Mouse (Mus musculus): ENCODE measurements around the gene Erp44. TPM values are rescaled to one million over a fixed set of nuclear protein-coding genes. Genes with fewer than 3 reads are reported as not detected.

Erp44 gene
- polyA plus RNA-seq, 1 experiment from 2014 or later: 84.5 TPM

DNA sequence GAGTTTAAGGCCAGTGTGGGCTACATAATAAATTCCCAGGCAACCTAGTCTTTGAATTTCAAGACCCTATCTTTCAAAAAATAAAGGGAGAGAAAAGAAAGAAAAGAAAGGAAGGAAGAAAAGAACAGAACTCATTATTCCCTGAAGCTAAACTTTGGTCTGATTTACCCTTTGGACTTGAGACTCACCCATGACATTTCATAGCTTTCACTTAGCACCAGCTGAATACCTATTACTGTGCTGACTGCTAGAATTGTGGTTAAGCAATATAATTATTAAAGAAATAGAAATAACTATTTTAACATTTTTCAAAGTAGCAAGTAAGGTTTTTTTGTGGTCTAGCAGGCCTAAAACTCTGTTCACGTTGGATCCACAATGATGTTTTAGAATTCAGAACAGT is 1.8 kb upstream of the Erp44 start:
- Histone ChIP-seq H3K36me3 (replicated peaks; ENCODE audit: control insufficient read depth, insufficient read depth, low read depth, low read length) (no peaks in the 10 kb centered on the region), H3K4me3 (ENCODE audit: low read depth, low read length) (no peak overlapping the region), H3K4me1 (ENCODE audit: control insufficient read depth, insufficient read depth, low read length) (no peaks in the 10 kb centered on the region), H3K27me3 (ENCODE audit: control insufficient read depth, insufficient read depth, low read length) (no peaks in the 10 kb centered on the region), H3K27ac (replicated peaks; ENCODE audit: low read depth, low read length) (no peak overlapping the region), H3K9me3 (replicated peaks; ENCODE audit: control insufficient read depth, low read length) (no peaks in the 10 kb centered on the region), H3K4me2 (ENCODE audit: low read depth, low read length) (no peak overlapping the region), H3K9ac (replicated peaks; ENCODE audit: low read length) (no peak overlapping the region)
- whole genome bisulfite sequencing: 88% methylated on average over 1 of the region's 1 CpGs
- ATAC-seq (replicated peaks; ENCODE audit: insufficient number of reproducible peaks, low FRiP score, low TSS enrichment, low read depth) (no peak), DNase-seq (ENCODE audit: low spot score) (no peak)

DNA sequence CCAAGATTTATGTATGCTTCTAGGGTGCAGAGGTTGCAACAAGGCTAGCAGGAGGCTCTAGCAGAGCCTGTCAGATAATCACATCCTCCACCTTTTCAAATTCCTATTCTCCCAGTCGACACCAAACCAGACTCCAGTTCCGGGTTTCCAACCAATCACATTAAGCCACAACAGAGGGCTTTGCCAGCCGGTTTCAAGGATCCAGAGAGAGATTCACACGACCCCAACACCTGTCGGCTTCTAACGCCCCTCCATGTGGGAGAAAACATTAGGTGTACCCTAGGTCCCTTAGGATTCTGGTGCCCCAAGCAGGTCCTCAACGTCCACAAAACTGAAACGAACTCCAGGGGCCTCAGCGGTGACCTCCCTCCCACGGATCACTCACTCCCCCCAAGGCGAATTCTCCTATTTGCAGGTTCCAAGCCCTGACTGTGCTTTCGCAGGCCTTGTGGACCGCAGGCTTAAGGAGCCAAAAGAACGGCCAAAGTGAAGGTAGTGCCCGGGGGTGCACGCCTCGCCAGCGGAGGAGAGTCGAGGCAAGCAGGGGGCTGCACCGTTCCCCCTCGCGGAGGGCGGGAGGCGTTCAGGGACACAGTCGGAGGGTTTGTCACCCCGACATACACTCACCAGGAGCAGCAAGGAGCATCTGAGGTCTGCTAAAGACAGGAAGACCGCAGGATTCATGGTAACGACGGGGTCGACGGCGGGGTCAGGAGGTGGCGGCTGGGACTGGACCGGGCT is 431 bp downstream of the Erp44 start:
- H3K27ac ChIP-seq (replicated peaks; ENCODE audit: low read depth, low read length): no peak overlapping the region
- WGBS: under 1% methylated on average over 34 of the region's 34 CpGs
- H3K4me3 ChIP-seq (ENCODE audit: low read depth, low read length): peak overlapping the region; percentile 70
- H3K4me1 ChIP-seq (ENCODE audit: control insufficient read depth, insufficient read depth, low read length): no peaks in the 10 kb centered on the region
- H3K4me2 ChIP-seq (ENCODE audit: low read depth, low read length): peak overlapping the region; percentile 55
- DNase-seq (ENCODE audit: low spot score): peak; percentile 44
- no peaks in the 10 kb centered on the region for H3K36me3 ChIP-seq (replicated peaks; ENCODE audit: control insufficient read depth, insufficient read depth, low read depth, low read length)
- H3K9me3 ChIP-seq (replicated peaks; ENCODE audit: control insufficient read depth, low read length): no peaks in the 10 kb centered on the region
- peak overlapping the region; percentile 75 for H3K9ac ChIP-seq (replicated peaks; ENCODE audit: low read length)
- ATAC-seq (replicated peaks; ENCODE audit: insufficient number of reproducible peaks, low FRiP score, low TSS enrichment, low read depth): no peak
- H3K27me3 ChIP-seq (ENCODE audit: control insufficient read depth, insufficient read depth, low read length): no peaks in the 10 kb centered on the region

DNA sequence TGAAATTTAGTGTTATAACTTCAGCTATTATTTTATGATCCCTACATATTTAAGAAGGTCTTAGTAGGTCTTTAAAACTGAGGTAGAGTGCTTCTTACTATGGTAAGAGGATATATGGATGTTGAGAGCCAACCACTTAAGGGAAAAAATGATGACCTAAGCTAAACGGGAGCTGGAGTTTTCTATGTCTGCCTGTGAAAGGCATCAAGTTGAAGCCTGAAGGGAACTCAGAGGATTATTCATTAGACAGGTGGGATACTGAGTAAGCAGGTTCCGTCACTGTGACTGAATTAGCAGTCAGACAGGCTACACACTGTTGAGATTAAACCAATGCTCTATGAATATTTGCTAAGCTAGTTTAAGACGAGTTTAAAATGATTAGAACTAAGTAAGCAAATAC is 2.3 kb downstream of the Erp44 start:
- Histone ChIP-seq H3K4me2 (ENCODE audit: low read depth, low read length) (no peak overlapping the region), H3K4me3 (ENCODE audit: low read depth, low read length) (no peak overlapping the region), H3K27ac (replicated peaks; ENCODE audit: low read depth, low read length) (no peak overlapping the region), H3K27me3 (ENCODE audit: control insufficient read depth, insufficient read depth, low read length) (no peaks in the 10 kb centered on the region), H3K9ac (replicated peaks; ENCODE audit: low read length) (no peak overlapping the region), H3K9me3 (replicated peaks; ENCODE audit: control insufficient read depth, low read length) (no peaks in the 10 kb centered on the region), H3K36me3 (replicated peaks; ENCODE audit: control insufficient read depth, insufficient read depth, low read depth, low read length) (no peaks in the 10 kb centered on the region), H3K4me1 (ENCODE audit: control insufficient read depth, insufficient read depth, low read length) (no peaks in the 10 kb centered on the region)
- ATAC-seq (replicated peaks; ENCODE audit: insufficient number of reproducible peaks, low FRiP score, low TSS enrichment, low read depth): no peak
- DNase-seq (ENCODE audit: low spot score): no peak
- whole genome bisulfite sequencing: 83% methylated on average over 3 of the region's 3 CpGs

DNA sequence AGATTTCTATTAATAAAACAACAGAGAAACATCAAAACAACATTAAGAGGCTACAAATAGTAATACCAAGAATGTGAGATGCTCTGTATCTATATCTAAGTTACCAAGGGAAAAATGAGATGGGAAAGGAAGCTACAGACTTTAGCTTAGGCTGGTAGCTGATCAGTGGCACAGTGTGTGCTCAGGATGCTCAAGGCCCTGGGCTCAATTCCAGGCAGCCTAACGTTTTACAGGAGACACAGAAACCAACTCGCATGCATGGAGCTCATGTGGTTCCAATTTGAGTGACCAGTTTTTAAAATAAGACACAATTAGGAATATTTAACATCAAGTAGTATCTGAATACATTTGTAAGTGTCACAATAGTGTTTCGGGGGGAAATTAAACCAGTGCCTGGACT is 3.6 kb downstream of the Erp44 start:
- Histone ChIP-seq H3K27me3 (ENCODE audit: control insufficient read depth, insufficient read depth, low read length) (no peaks in the 10 kb centered on the region), H3K4me1 (ENCODE audit: control insufficient read depth, insufficient read depth, low read length) (no peaks in the 10 kb centered on the region), H3K4me3 (ENCODE audit: low read depth, low read length) (no peak overlapping the region), H3K9me3 (replicated peaks; ENCODE audit: control insufficient read depth, low read length) (no peaks in the 10 kb centered on the region), H3K27ac (replicated peaks; ENCODE audit: low read depth, low read length) (no peak overlapping the region), H3K36me3 (replicated peaks; ENCODE audit: control insufficient read depth, insufficient read depth, low read depth, low read length) (no peaks in the 10 kb centered on the region), H3K4me2 (ENCODE audit: low read depth, low read length) (no peak overlapping the region), H3K9ac (replicated peaks; ENCODE audit: low read length) (no peak overlapping the region)
- 68% methylated on average over 3 of the region's 3 CpGs for WGBS
- ATAC-seq (replicated peaks; ENCODE audit: insufficient number of reproducible peaks, low FRiP score, low TSS enrichment, low read depth) (no peak), DNase-seq (ENCODE audit: low spot score) (no peak)

DNA sequence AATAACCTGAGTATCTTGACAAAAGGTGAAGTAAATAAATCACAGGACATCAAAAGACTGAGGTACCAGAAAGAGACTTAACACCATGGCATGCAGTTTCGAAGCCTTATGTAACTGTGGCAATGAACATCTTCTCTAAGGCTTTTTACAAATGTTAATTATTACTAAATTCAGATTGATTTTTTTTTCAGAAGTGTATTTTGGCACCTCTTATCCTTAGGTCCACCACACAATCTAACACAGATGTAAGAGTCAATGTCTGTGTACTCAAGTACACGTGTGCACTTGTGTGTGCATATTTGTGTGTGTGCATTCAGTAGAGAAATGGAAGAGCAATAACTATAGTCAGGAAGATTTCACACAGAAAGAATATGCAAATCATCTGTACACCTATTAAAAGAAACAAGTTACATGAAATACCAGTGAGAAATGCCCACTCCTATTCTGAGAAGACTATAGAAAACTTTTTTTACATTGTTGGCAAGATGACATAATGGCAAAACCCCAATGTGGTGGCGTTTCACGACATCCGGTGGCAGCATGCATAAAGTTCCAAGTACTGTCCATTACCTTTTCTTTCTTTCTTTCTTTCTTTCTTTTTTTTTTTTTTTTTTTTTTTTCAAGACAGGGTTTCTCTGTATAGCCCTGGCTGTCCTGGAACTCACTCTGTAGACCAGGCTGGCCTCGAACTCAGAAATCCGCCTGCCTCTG is 6.1 kb downstream of the Erp44 start:
- Histone ChIP-seq H3K36me3 (replicated peaks; ENCODE audit: control insufficient read depth, insufficient read depth, low read depth, low read length) (no peaks in the 10 kb centered on the region), H3K9me3 (replicated peaks; ENCODE audit: control insufficient read depth, low read length) (no peaks in the 10 kb centered on the region), H3K4me1 (ENCODE audit: control insufficient read depth, insufficient read depth, low read length) (no peaks in the 10 kb centered on the region), H3K4me2 (ENCODE audit: low read depth, low read length) (no peak overlapping the region), H3K9ac (replicated peaks; ENCODE audit: low read length) (no peak overlapping the region), H3K4me3 (ENCODE audit: low read depth, low read length) (no peak overlapping the region), H3K27ac (replicated peaks; ENCODE audit: low read depth, low read length) (no peak overlapping the region), H3K27me3 (ENCODE audit: control insufficient read depth, insufficient read depth, low read length) (no peaks in the 10 kb centered on the region)
- DNase-seq (ENCODE audit: low spot score): no peak
- 92% methylated on average over 7 of the region's 7 CpGs for whole genome bisulfite sequencing
- ATAC-seq (replicated peaks; ENCODE audit: insufficient number of reproducible peaks, low FRiP score, low TSS enrichment, low read depth): no peak

DNA sequence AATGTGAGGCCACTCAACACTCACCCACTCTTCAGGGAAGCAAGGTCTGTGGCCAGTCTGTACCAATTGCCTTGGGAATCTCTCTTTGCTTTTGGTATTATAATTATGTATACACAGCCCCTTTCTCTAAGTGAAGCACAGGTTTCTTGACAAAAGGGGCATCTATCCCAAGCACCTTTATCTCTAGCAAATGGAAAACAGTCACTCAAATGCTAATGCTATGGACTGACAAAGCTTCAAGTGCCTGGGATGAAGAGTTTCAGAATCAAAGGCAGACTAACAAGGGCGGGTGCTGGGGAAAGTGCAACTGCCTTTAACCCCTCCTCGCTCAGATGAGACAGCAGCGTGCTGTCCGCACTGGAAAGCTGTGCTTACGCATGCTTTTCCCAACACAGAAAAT is 7.5 kb downstream of the Erp44 start:
- no peak for DNase-seq (ENCODE audit: low spot score)
- H3K4me3 ChIP-seq (ENCODE audit: low read depth, low read length): no peak overlapping the region
- no peak overlapping the region for H3K27ac ChIP-seq (replicated peaks; ENCODE audit: low read depth, low read length)
- no peak for ATAC-seq (replicated peaks; ENCODE audit: insufficient number of reproducible peaks, low FRiP score, low TSS enrichment, low read depth)
- WGBS: 53% methylated on average over 5 of the region's 5 CpGs
- H3K27me3 ChIP-seq (ENCODE audit: control insufficient read depth, insufficient read depth, low read length): no peaks in the 10 kb centered on the region
- no peak overlapping the region for H3K4me2 ChIP-seq (ENCODE audit: low read depth, low read length)
- no peaks in the 10 kb centered on the region for H3K36me3 ChIP-seq (replicated peaks; ENCODE audit: control insufficient read depth, insufficient read depth, low read depth, low read length)
- H3K9ac ChIP-seq (replicated peaks; ENCODE audit: low read length): no peak overlapping the region
- H3K9me3 ChIP-seq (replicated peaks; ENCODE audit: control insufficient read depth, low read length): no peaks in the 10 kb centered on the region
- H3K4me1 ChIP-seq (ENCODE audit: control insufficient read depth, insufficient read depth, low read length): no peaks in the 10 kb centered on the region

DNA sequence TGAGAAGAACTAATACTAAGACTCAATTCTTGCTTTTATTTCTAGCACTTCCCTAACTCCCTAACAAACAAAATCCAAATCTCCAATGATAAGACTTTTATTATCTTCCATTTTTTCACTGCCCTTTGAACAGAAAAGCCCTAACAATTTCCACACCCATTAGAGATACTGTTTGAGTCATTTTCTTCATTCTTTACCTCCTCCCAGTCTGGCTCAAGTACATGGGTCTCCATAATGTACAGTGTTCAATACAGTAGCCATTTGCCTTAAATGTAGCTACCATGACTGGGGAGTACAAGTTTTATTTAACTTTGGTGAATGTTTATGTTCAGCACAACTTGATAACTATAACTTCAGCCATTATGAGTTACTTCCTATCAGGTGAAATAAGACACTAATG is 8.8 kb downstream of the Erp44 start:
- DNase-seq (ENCODE audit: low spot score): no peak
- H3K27me3 ChIP-seq (ENCODE audit: control insufficient read depth, insufficient read depth, low read length): no peaks in the 10 kb centered on the region

DNA sequence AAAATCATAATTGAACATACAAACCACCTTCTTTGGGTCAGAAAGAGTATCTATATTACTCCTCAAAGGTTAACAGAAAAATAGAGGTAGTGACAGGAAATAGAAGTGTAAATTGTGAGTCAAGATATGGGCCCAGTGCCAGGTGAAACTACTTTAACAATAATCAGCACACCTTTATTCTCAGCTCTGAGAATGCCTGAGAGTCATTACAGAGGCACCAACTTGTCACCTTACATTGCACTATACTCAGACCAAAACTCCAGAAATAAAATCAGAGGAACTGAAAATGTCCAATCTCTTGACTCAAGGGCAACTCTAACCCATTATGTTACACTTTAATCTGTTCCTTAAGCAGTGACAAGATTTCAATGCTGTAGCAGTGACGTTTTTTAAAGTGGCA is 11.2 kb downstream of the Erp44 start:
- H3K36me3 ChIP-seq (replicated peaks; ENCODE audit: control insufficient read depth, insufficient read depth, low read depth, low read length): no peaks in the 10 kb centered on the region
- H3K4me1 ChIP-seq (ENCODE audit: control insufficient read depth, insufficient read depth, low read length): no peaks in the 10 kb centered on the region
- WGBS: 86% methylated on average over 1 of the region's 1 CpGs
- no peak overlapping the region for H3K9ac ChIP-seq (replicated peaks; ENCODE audit: low read length)
- ATAC-seq (replicated peaks; ENCODE audit: insufficient number of reproducible peaks, low FRiP score, low TSS enrichment, low read depth) (no peak), DNase-seq (ENCODE audit: low spot score) (no peak)
- H3K4me2 ChIP-seq (ENCODE audit: low read depth, low read length): no peak overlapping the region
- H3K4me3 ChIP-seq (ENCODE audit: low read depth, low read length): no peak overlapping the region
- H3K27ac ChIP-seq (replicated peaks; ENCODE audit: low read depth, low read length): no peak overlapping the region
- no peaks in the 10 kb centered on the region for H3K27me3 ChIP-seq (ENCODE audit: control insufficient read depth, insufficient read depth, low read length)
- no peaks in the 10 kb centered on the region for H3K9me3 ChIP-seq (replicated peaks; ENCODE audit: control insufficient read depth, low read length)

More for the DNA sequence above, 8.8 kb downstream of the Erp44 start:
- ATAC-seq (replicated peaks; ENCODE audit: insufficient number of reproducible peaks, low FRiP score, low TSS enrichment, low read depth): no peak
- Histone ChIP-seq H3K4me1 (ENCODE audit: control insufficient read depth, insufficient read depth, low read length) (no peaks in the 10 kb centered on the region), H3K9ac (replicated peaks; ENCODE audit: low read length) (no peak overlapping the region), H3K27ac (replicated peaks; ENCODE audit: low read depth, low read length) (no peak overlapping the region), H3K36me3 (replicated peaks; ENCODE audit: control insufficient read depth, insufficient read depth, low read depth, low read length) (no peaks in the 10 kb centered on the region), H3K4me3 (ENCODE audit: low read depth, low read length) (no peak overlapping the region), H3K9me3 (replicated peaks; ENCODE audit: control insufficient read depth, low read length) (no peaks in the 10 kb centered on the region), H3K4me2 (ENCODE audit: low read depth, low read length) (no peak overlapping the region)
